Mouse (Mus musculus): ENCODE measurements at regions not wholly inside any gene's neighbourhood (a gene's known extent, or its start where the extent isn't known, plus 50 kb on each side); places are given as distances from the start of the nearest gene placed in this dataset.

DNA sequence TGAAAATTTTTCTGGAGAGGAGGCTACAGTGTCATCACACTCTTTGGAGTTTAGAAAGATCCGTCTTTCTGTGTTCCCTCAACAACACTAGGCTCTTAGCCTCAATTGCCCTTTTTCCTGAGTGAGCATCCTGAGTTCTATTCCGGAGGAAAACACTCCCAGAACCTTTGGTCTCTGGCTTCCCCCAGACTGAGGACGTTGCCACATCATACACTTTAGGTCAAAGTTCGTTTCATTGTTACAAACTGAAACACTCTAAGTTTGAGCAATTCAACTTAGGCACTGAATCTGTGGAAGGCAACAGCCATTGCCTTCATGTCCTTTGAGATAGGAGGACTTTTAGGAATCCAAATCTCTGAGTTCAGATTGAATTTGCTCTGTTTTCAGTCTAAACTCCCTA lies 85.0 kb downstream of the Arl4a start:
- Histone ChIP-seq H3K36me3 (ENCODE audit: control insufficient read depth, insufficient read depth, low read length) (no peaks in the 10 kb centered on the region), H3K4me3 (ENCODE audit: low read depth, low read length) (no peak overlapping the region), H3K4me1 (ENCODE audit: control insufficient read depth, insufficient read depth, low read length) (no peaks in the 10 kb centered on the region), H3K27ac (ENCODE audit: low read length) (no peak overlapping the region), H3K9me3 (ENCODE audit: control insufficient read depth, low read depth, low read length) (no peaks in the 10 kb centered on the region), H3K27me3 (ENCODE audit: control insufficient read depth, insufficient read depth, low read length) (no peaks in the 10 kb centered on the region), H3K4me2 (replicated peaks; ENCODE audit: low read depth, low read length) (no peak overlapping the region), H3K9ac (replicated peaks; ENCODE audit: low read depth, low read length) (no peak overlapping the region)
- no peak for ATAC-seq (ENCODE audit: insufficient number of reproducible peaks, insufficient read depth, low FRiP score, low read depth)
- WGBS = 64% methylated on average over 4 of the region's 4 CpGs

DNA sequence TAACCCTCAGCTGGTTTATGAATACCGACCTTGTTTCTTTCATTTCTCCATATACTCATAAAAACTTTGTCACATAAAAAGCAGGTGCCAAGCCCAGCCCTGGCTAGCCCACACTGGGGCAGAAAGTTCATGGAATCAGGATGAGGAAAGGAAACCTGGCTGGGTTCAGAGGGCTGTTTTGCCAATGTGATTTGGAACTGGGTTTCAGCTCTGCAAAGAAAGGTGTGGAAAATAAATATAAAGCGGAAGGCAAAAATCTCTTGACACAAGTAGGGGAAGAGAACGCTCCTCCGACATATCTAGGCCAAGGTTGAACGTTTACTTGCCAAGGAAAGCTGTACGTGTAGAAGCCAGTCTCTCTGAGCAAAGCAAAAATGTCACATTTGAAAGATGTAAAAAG lies 85.9 kb downstream of the Arl4a start:
- H3K9me3 ChIP-seq (ENCODE audit: control insufficient read depth, low read depth, low read length) = no peaks in the 10 kb centered on the region
- no peaks in the 10 kb centered on the region for H3K36me3 ChIP-seq (ENCODE audit: control insufficient read depth, insufficient read depth, low read length)
- WGBS = 78% methylated on average over 6 of the region's 6 CpGs
- H3K9ac ChIP-seq (replicated peaks; ENCODE audit: low read depth, low read length) = no peak overlapping the region
- H3K27me3 ChIP-seq (ENCODE audit: control insufficient read depth, insufficient read depth, low read length) = no peaks in the 10 kb centered on the region
- H3K4me2 ChIP-seq (replicated peaks; ENCODE audit: low read depth, low read length) = no peak overlapping the region
- no peaks in the 10 kb centered on the region for H3K4me1 ChIP-seq (ENCODE audit: control insufficient read depth, insufficient read depth, low read length)
- no peak for ATAC-seq (ENCODE audit: insufficient number of reproducible peaks, insufficient read depth, low FRiP score, low read depth)
- no peak overlapping the region for H3K4me3 ChIP-seq (ENCODE audit: low read depth, low read length)
- no peak overlapping the region for H3K27ac ChIP-seq (ENCODE audit: low read length)

DNA sequence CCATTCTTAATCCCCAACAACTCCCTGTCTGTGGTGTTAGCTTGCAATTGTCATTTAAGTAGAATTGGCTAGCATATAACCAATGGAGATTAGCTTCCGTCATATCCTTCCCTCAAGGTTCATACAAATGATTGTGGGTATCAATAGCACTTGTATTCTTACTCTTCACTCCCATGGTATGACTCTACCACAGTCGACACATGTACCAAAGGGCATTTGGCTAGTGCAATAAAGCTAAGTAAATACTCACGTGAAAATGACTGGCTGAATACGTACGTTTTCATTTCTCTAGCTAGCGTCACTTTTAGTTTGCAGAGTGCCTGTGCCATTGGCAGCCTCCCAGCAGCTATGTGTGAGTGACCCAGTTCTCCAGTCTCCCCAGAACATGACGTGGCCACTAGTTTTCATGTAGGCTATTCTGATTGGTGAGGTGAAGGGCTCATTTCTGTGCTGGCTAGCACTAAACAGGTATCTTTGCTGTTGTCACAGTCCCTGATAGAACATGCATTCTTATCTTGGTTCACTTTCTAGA lies 87.5 kb downstream of the Arl4a start:
- no peak overlapping the region for H3K4me2 ChIP-seq (replicated peaks; ENCODE audit: low read depth, low read length)
- no peaks in the 10 kb centered on the region for H3K36me3 ChIP-seq (ENCODE audit: control insufficient read depth, insufficient read depth, low read length)
- H3K4me1 ChIP-seq (ENCODE audit: control insufficient read depth, insufficient read depth, low read length) = no peaks in the 10 kb centered on the region
- no peak overlapping the region for H3K4me3 ChIP-seq (ENCODE audit: low read depth, low read length)
- H3K27ac ChIP-seq (ENCODE audit: low read length) = no peak overlapping the region
- H3K27me3 ChIP-seq (ENCODE audit: control insufficient read depth, insufficient read depth, low read length) = no peaks in the 10 kb centered on the region
- H3K9ac ChIP-seq (replicated peaks; ENCODE audit: low read depth, low read length) = no peak overlapping the region
- no peaks in the 10 kb centered on the region for H3K9me3 ChIP-seq (ENCODE audit: control insufficient read depth, low read depth, low read length)
- WGBS = 77% methylated on average over 7 of the region's 7 CpGs
- ATAC-seq (ENCODE audit: insufficient number of reproducible peaks, insufficient read depth, low FRiP score, low read depth) = no peak

DNA sequence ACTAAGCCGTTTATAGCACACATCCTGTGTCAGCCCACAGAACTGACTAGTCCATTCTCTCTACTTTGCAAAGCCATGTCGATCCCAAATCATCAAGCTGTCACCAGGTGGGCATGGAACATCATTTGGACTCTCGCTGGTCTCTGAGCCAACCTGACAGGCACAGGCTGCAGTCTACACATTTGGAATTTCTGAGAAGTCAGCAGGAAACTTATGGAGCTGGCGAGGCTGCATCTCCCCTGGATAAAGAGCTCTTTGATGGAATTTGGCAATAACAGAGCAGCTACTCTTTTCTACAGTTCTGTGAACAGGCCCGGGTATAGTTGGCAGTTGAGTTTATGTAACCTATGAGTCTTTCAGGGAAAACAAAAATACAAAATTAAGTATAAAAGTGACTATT lies 94.9 kb downstream of the Arl4a start:
- H3K4me3 ChIP-seq (ENCODE audit: low read depth, low read length) = no peak overlapping the region
- no peak overlapping the region for H3K27ac ChIP-seq (ENCODE audit: low read length)
- H3K4me2 ChIP-seq (replicated peaks; ENCODE audit: low read depth, low read length) = no peak overlapping the region
- H3K9ac ChIP-seq (replicated peaks; ENCODE audit: low read depth, low read length) = no peak overlapping the region
- 66% methylated on average over 5 of the region's 5 CpGs for WGBS
- H3K4me1 ChIP-seq (ENCODE audit: control insufficient read depth, insufficient read depth, low read length) = no peaks in the 10 kb centered on the region
- H3K36me3 ChIP-seq (ENCODE audit: control insufficient read depth, insufficient read depth, low read length) = no peaks in the 10 kb centered on the region
- no peak for ATAC-seq (ENCODE audit: insufficient number of reproducible peaks, insufficient read depth, low FRiP score, low read depth)
- no peaks in the 10 kb centered on the region for H3K9me3 ChIP-seq (ENCODE audit: control insufficient read depth, low read depth, low read length)
- H3K27me3 ChIP-seq (ENCODE audit: control insufficient read depth, insufficient read depth, low read length) = no peaks in the 10 kb centered on the region

DNA sequence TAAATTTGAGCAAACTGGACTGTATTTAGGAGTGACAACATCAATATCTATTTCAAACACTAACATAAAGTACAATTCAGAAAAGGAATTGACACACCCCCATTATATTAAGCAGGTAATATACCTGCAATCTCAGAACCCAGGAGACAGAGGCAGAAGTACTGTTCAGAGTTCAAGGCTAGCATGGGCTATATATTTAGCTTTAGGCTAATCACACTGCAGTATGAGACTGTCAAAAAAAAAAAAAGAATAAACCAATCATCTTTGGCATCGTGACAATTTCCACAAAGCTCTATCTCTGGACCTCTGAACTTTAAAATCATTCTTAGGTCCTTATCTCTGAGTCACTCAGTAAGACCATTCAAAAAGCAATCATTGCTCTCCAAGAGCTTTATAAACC lies 96.7 kb downstream of the Arl4a start:
- ATAC-seq (ENCODE audit: insufficient number of reproducible peaks, insufficient read depth, low FRiP score, low read depth) = no peak
- WGBS = 81% methylated on average over 1 of the region's 1 CpGs

DNA sequence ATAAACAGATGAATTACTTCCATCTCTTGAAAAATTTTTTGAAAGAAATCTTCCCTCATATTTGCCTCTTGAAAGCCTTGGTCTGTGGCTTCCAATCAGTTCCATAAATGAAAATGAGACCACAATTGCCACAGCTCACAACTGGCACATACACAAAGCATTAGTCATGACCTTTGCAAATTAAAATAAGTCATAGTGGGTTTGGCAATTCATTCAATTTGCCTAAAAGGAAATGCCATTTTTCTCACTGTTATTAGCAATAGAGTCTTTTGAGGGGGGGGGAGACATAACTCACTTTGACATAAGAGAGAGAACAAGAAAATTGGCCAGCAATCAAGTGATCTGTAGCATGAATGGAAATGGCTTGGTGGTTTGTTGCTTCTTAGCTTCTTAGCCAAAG lies 98.8 kb downstream of the Arl4a start:
- Histone ChIP-seq H3K36me3 (ENCODE audit: control insufficient read depth, insufficient read depth, low read length) (no peaks in the 10 kb centered on the region), H3K27me3 (ENCODE audit: control insufficient read depth, insufficient read depth, low read length) (no peaks in the 10 kb centered on the region), H3K27ac (ENCODE audit: low read length) (no peak overlapping the region)

More for the DNA sequence above, 96.7 kb downstream of the Arl4a start:
- Histone ChIP-seq H3K4me1 (ENCODE audit: control insufficient read depth, insufficient read depth, low read length) (no peaks in the 10 kb centered on the region), H3K27ac (ENCODE audit: low read length) (no peak overlapping the region), H3K27me3 (ENCODE audit: control insufficient read depth, insufficient read depth, low read length) (no peaks in the 10 kb centered on the region), H3K9me3 (ENCODE audit: control insufficient read depth, low read depth, low read length) (no peaks in the 10 kb centered on the region), H3K4me3 (ENCODE audit: low read depth, low read length) (no peak overlapping the region), H3K9ac (replicated peaks; ENCODE audit: low read depth, low read length) (no peak overlapping the region), H3K36me3 (ENCODE audit: control insufficient read depth, insufficient read depth, low read length) (no peaks in the 10 kb centered on the region), H3K4me2 (replicated peaks; ENCODE audit: low read depth, low read length) (no peak overlapping the region)

DNA sequence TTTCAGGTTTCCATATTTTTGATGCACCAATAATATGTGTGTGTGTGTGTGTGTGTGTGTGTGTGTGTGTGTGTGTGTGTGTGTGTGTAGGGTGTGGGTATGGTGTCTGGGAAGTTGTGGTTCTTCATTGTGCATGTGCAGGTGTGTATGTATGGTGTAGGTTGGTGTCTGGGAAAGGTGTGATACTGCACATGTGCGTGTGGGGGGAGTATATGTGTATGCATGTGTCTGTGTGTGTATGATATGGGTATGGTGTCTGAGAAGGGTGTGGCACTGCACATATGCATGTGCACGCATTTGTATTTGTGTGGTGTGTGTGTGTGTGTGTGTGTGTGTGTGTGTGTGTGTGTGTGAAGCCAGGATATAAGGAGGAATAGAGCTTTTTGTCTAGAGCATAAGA lies 99.6 kb downstream of the Arl4a start:
- Histone ChIP-seq H3K4me2 (replicated peaks; ENCODE audit: low read depth, low read length) (no peak overlapping the region), H3K4me1 (ENCODE audit: control insufficient read depth, insufficient read depth, low read length) (no peaks in the 10 kb centered on the region), H3K36me3 (ENCODE audit: control insufficient read depth, insufficient read depth, low read length) (no peaks in the 10 kb centered on the region), H3K4me3 (ENCODE audit: low read depth, low read length) (no peak overlapping the region), H3K9me3 (ENCODE audit: control insufficient read depth, low read depth, low read length) (no peaks in the 10 kb centered on the region), H3K27me3 (ENCODE audit: control insufficient read depth, insufficient read depth, low read length) (no peaks in the 10 kb centered on the region), H3K9ac (replicated peaks; ENCODE audit: low read depth, low read length) (no peak overlapping the region), H3K27ac (ENCODE audit: low read length) (no peak overlapping the region)
- ATAC-seq (ENCODE audit: insufficient number of reproducible peaks, insufficient read depth, low FRiP score, low read depth) = no peak
- 91% methylated on average over 2 of the region's 2 CpGs for WGBS

More for the DNA sequence above, 98.8 kb downstream of the Arl4a start:
- Histone ChIP-seq H3K4me2 (replicated peaks; ENCODE audit: low read depth, low read length) (no peak overlapping the region), H3K9me3 (ENCODE audit: control insufficient read depth, low read depth, low read length) (no peaks in the 10 kb centered on the region), H3K9ac (replicated peaks; ENCODE audit: low read depth, low read length) (no peak overlapping the region), H3K4me1 (ENCODE audit: control insufficient read depth, insufficient read depth, low read length) (no peaks in the 10 kb centered on the region), H3K4me3 (ENCODE audit: low read depth, low read length) (no peak overlapping the region)
- no peak for ATAC-seq (ENCODE audit: insufficient number of reproducible peaks, insufficient read depth, low FRiP score, low read depth)

DNA sequence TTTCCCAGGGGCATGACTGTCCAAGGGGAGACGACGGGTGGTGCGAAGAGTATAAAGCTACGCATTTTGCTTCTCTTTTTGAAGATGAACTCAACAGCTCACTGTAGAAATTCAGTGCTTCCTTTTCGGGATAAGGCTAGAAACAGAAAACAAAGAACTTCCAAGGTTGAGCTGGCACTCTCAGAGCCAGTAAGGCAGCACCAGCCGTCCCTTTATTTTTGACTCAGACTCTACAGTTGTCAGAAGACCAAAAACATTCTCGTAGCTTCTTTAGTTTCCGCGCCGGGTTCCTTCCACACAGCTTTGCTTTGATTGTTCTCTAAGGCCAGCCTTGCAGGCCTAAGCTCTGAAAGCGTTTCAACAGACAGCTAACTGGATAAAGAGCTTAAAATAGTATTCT lies 101.5 kb downstream of the Arl4a start:
- no peak overlapping the region for H3K27ac ChIP-seq (ENCODE audit: low read length)
- ATAC-seq (ENCODE audit: insufficient number of reproducible peaks, insufficient read depth, low FRiP score, low read depth) = no peak
- no peaks in the 10 kb centered on the region for H3K36me3 ChIP-seq (ENCODE audit: control insufficient read depth, insufficient read depth, low read length)
- no peaks in the 10 kb centered on the region for H3K9me3 ChIP-seq (ENCODE audit: control insufficient read depth, low read depth, low read length)
- WGBS = 84% methylated on average over 11 of the region's 11 CpGs
- H3K4me3 ChIP-seq (ENCODE audit: low read depth, low read length) = no peak overlapping the region
- no peak overlapping the region for H3K9ac ChIP-seq (replicated peaks; ENCODE audit: low read depth, low read length)
- no peak overlapping the region for H3K4me2 ChIP-seq (replicated peaks; ENCODE audit: low read depth, low read length)
- H3K27me3 ChIP-seq (ENCODE audit: control insufficient read depth, insufficient read depth, low read length) = no peaks in the 10 kb centered on the region
- no peaks in the 10 kb centered on the region for H3K4me1 ChIP-seq (ENCODE audit: control insufficient read depth, insufficient read depth, low read length)

DNA sequence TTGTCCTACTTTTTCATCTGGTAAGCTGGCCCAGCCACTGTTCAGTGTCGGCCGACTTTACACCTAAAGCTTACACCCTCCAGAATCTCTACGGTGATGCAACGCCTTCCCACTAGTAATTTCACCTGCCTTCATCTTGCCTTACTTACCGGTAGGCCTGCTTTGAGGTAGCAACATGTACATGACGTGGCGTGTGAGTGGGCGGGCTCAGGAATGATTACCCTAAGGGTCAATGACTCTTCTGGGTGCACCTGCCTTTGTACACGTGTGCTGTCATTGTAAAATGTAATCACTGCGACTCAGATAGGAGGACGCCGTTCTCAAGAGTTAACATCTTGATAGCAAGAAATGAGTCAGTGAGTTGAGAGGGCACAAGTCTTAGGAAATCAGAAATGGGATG lies 102.0 kb downstream of the Arl4a start:
- Histone ChIP-seq H3K4me3 (ENCODE audit: low read depth, low read length) (no peak overlapping the region), H3K27me3 (ENCODE audit: control insufficient read depth, insufficient read depth, low read length) (no peaks in the 10 kb centered on the region), H3K36me3 (ENCODE audit: control insufficient read depth, insufficient read depth, low read length) (no peaks in the 10 kb centered on the region), H3K9me3 (ENCODE audit: control insufficient read depth, low read depth, low read length) (no peaks in the 10 kb centered on the region), H3K4me1 (ENCODE audit: control insufficient read depth, insufficient read depth, low read length) (no peaks in the 10 kb centered on the region), H3K9ac (replicated peaks; ENCODE audit: low read depth, low read length) (no peak overlapping the region), H3K4me2 (replicated peaks; ENCODE audit: low read depth, low read length) (no peak overlapping the region), H3K27ac (ENCODE audit: low read length) (no peak overlapping the region)
- no peak for ATAC-seq (ENCODE audit: insufficient number of reproducible peaks, insufficient read depth, low FRiP score, low read depth)
- 86% methylated on average over 12 of the region's 12 CpGs for WGBS

All from stomach, embryonic 14.5 days (tissue).